Mouse (Mus musculus): ENCODE data around the gene Nedd1.
A peak's percentile ranks its signal among the peaks of the same experiment; 100 is the strongest.

Nedd1 gene

GRCm38 (mm10) chr10:92721771-92722619 lies at the start of gene Nedd1:
TSS of gene Nedd1 (minus strand) at chr10:92722420.
- DNase-seq (ENCODE audit: low read depth, low spot score) = peak; percentile 88

DNA sequence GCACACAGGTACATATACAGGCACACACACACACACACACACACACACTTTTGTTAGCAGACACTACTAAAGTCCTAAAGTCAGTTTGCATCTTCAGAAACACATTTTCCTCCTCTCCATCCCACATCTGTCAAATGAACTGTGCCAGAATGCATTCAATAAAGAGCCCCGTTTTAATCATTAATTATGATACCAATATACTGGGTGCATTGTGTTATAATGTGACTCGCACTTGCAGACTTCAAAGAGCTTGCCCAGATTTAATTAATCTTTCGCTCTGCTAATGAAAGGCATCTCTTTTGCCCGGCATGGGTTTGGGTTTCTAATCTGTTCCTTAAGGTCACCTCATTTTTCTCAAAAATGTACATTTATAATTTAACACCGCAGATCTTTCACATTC lies 32.1 kb upstream of the Nedd1 start:
- no peak for DNase-seq (ENCODE audit: low read depth, low spot score)

GRCm38 (mm10) chr10:92730339-92730738 lies 8.1 kb upstream of the Nedd1 start:
- DNase-seq (ENCODE audit: low read depth, low spot score) = no peak

DNA sequence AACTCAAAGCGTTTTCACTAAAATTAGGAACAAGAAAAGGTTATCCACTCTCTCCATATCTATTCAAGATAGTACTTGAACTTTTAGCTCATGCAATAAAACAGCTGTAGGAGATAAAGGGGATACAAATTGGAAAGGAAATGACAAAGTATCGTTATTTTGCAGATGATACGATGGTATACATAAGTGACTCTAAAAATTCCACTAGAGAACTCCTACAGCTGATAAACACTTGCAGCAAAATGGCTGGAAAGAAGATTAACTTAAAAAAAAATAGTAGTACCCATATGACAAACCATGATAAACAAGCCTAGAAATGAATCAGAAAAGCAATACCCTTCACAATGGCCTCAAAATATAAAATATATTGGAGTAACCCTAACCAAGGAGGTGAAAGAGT lies 6.5 kb upstream of the Nedd1 start:
- DNase-seq (ENCODE audit: low read depth, low spot score) = no peak

DNA sequence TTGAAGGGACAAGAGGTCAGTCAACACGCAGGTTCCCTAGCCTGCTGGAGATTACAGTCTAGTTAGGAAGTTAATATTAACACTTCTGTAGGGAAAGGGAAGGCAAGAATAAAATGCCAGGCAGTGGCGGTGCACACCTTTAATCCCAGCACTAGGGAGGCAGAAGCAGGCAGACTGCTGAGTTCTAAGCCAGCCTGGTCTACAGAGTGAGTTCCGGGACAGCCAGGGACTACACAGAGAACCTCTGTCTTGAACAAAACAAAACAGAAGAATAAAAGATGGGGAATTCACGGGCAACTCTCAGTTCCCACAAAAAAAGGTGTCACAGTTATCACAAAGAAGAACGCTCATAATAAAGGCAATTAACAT lies 384 bp upstream of the Nedd1 start:
- DNase-seq (ENCODE audit: low read depth, low spot score) = peak; percentile 2

DNA sequence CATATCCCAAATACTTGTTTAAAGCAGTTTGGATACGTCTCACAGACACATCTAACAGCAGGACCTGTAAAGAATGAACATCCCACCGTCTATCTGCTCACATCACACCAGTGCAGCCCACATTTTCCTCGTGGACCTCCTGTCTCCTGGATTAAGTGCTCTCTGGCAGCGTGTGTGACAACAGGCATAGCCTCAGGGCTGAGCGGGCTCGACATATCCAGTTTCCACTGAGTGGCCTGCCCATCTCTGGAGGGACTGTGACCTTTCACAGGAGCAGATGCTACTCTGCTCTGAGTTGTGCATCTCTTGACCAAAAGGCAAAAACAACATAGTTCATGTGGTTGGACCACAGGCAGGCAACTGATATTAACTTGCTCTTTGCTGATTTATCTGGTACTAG lies 23.2 kb downstream of the Nedd1 start:
- DNase-seq (ENCODE audit: low read depth, low spot score) = no peak

DNA sequence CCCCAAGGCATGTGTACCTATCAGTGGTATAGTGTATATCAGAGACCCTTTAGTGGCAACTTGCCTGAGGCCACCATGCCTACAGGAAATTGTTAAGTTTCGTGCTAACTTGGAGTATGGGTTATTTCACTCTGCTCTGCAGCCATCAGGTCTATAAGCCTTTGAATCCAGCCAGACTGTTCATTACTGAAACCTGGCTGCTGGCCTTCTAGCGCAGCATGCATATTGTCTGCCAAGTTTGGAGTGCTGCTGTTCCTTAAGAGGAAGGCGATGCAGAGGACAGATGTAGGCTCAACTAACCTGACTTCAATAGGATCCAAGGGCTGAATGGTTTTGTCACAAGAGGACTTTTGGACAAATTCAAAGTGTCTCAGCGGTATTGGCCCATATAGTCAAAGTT lies 47.2 kb downstream of the Nedd1 start:
- no peak for DNase-seq (ENCODE audit: low read depth, low spot score)

DNA sequence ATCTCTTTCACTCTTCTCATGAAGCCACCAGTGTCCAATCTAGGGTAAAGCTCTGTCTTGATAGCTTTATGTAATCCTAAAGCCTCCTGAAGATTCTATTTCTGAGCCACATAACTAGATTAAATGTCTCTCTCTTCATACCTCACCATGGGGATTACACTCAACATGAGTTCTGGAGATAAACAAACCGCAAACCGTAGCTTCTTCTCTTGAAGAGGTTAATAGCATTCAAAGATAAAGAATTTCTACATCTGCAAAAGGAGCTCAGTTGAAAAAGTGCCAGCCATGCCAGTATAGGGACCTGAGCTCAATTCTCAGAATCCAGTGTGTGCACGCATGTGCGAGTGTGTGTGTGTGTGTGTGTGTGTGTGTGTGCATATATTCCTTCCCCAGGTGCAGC lies 50.3 kb downstream of the Nedd1 start:
- no peak for DNase-seq (ENCODE audit: low read depth, low spot score)

GRCm38 (mm10) chr10:92665287-92665686 lies 56.9 kb downstream of the Nedd1 start:
- no peak for DNase-seq (ENCODE audit: low read depth, low spot score)

GRCm38 (mm10) chr10:92653266-92653665 lies 69.0 kb downstream of the Nedd1 start:
- no peak for DNase-seq (ENCODE audit: low read depth, low spot score)

DNA sequence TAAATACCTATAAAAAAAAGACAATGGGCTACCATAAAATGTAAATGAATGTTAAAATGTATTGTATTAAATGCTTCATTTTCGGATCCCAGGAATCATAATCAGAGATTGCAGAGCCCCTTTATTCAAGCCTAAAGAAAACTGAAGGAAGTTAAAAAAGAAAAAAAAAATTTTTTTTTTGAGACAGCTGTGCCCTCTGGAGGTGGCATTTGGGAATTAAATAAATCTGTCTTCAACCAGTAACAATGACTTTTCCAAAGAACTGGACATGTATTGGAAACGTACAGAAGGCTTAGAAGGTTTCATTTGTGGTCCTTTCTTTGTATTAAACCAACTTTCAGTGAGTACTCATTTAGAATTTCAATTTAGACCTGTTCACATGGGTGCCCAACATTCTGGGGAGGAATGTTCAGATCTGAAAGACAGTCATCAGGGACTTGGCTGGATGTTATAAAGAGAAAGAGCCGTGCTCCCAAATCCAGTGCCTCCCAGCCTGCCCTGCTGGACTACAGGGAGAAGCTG lies 69.8 kb downstream of the Nedd1 start:
- peak; percentile 39 for DNase-seq (ENCODE audit: low read depth, low spot score)

DNA sequence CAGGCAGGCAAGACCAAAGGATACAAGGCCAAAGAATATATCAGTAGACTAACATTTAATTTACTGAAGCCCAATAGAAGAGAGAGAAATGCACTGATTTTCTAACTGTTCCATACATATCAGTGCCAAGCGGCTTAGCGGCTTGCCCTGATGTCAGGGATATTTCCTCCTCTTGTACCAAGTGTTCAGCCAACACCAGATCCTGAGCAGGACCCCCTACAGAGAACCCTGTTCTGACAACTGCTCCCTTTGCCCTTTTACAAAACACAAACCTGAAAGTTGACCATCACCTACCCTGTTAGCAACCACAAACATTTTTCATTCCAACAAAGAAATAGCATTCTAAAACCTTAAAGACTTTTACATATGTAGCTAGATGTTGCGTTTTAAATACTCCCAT lies 71.0 kb downstream of the Nedd1 start:
- no peak for DNase-seq (ENCODE audit: low read depth, low spot score)

- no peak for DNase-seq (ENCODE audit: low read depth, low spot score)
These were observed 73.1 kb downstream of the Nedd1 start for GRCm38 (mm10) chr10:92649096-92649495.

DNA sequence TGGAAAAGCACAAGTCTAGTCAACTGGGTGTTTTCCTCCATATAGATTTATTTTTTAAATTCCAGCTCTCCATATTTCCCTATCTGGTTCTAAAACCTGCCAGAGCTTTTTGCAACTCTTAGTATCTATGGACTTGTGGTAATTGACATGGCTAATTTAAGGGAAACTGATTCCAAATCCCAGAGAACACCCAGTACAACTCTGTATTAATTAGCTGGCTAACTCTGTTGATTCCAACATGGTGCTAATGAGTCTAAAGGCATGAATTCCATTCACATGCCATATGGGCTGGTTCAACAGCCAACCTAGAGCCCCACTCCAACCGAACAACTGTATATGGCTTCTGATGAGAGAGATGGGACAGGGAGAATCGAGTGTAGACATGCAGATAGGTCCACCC lies 74.5 kb downstream of the Nedd1 start:
- no peak for DNase-seq (ENCODE audit: low read depth, low spot score)

GRCm38 (mm10) chr10:92643995-92644394 lies 78.2 kb downstream of the Nedd1 start:
- no peak for DNase-seq (ENCODE audit: low read depth, low spot score)

DNA sequence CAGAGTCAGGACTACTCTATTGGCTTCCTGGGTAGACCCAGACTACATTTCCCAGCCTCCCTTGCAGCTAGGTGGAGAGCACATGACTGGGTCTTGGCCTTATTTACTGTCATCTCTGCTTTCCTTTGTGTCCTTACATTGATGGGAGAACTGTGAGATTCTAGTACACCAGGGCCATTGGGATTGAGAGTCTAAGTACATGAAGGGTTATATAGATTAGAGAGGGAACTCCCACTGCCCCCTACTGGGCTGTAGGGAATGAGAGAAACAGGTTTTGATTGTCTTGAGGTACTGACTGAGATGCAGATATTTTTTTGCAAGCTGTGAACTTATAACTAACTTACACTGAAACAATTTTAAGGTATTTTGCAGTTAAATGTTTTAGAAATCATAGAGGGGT lies 81.2 kb downstream of the Nedd1 start:
- peak; percentile 40 for DNase-seq (ENCODE audit: low read depth, low spot score)
